Mouse (Mus musculus) inflammation-experienced regulatory T-cells, adult 16 weeks (primary cell): ENCODE data around the gene Slain1. TPM values are rescaled to one million over a fixed set of nuclear protein-coding genes. Genes with fewer than 3 reads are reported as not detected.

ENCODE experiments used
- polyA plus RNA-seq: library from polyadenylated mRNA; unstranded; fragments of 100-300 nt; shearing (Covaris generic); gene quantifications from one replicate; pipeline ENCODE4 v1.2.1, GENCODE M21; 2017

Gene Slain1
- 5.6 TPM for polyA plus RNA-seq

GRCm38 (mm10) chr14:103649896-103650334 is at the start of gene Slain1:
TSS of gene Slain1 (plus strand) at chr14:103650228.

Other genes starting within 250 kb of the Slain1 start
- 0.12 TPM for gene Scel, start 136.9 kb upstream of the Slain1 start, polyA plus RNA-seq
- gene Ednrb, start 194.2 kb downstream of the Slain1 start, polyA plus RNA-seq, result not detected